Mouse (Mus musculus): ENCODE measurements around the gene Plekhj1. TPM values are rescaled to one million over a fixed set of nuclear protein-coding genes. Genes with fewer than 3 reads are reported as not detected.

Gene Plekhj1
- polyA plus RNA-seq, 1 experiment from 2014 or later = 118 TPM

- H3K27ac ChIP-seq = no peak overlapping the region
- peaks cover 87% of the 10 kb centered on the region for H3K36me3 ChIP-seq
- H3K4me1 ChIP-seq = no peaks in the 10 kb centered on the region
- H3K9ac ChIP-seq = no peak overlapping the region
- no peak for ATAC-seq (ENCODE audit: insufficient read depth, low FRiP score, low read depth)
- H3K27me3 ChIP-seq (replicated peaks) = no peaks in the 10 kb centered on the region
- no peak overlapping the region for H3K4me2 ChIP-seq
- WGBS = 92% methylated on average over 11 of the region's 11 CpGs
- no peak overlapping the region for H3K4me3 ChIP-seq (replicated peaks)
- H3K9me3 ChIP-seq = no peaks in the 10 kb centered on the region
Observed at GRCm38 (mm10) chr10:80785963-80786362, 12.5 kb downstream of the Plekhj1 start.

GRCm38 (mm10) chr10:80784871-80785270 is 13.6 kb downstream of the Plekhj1 start:
- H3K27ac ChIP-seq = no peak overlapping the region
- no peaks in the 10 kb centered on the region for H3K27me3 ChIP-seq (replicated peaks)
- no peak for ATAC-seq (ENCODE audit: insufficient read depth, low FRiP score, low read depth)
- H3K4me3 ChIP-seq (replicated peaks) = no peak overlapping the region
- H3K4me2 ChIP-seq = no peak overlapping the region
- H3K9me3 ChIP-seq = no peaks in the 10 kb centered on the region
- H3K9ac ChIP-seq = no peak overlapping the region
- 87% methylated on average over 12 of the region's 12 CpGs for WGBS
- H3K4me1 ChIP-seq = no peaks in the 10 kb centered on the region
- H3K36me3 ChIP-seq = peaks cover 80% of the 10 kb centered on the region

- H3K27me3 ChIP-seq (replicated peaks) = no peaks in the 10 kb centered on the region
- H3K9ac ChIP-seq = no peak overlapping the region
- no peak overlapping the region for H3K4me2 ChIP-seq
- no peak overlapping the region for H3K4me3 ChIP-seq (replicated peaks)
- no peak overlapping the region for H3K27ac ChIP-seq
- 98% methylated on average over 2 of the region's 2 CpGs for WGBS
- ATAC-seq (ENCODE audit: insufficient read depth, low FRiP score, low read depth) = no peak
- H3K4me1 ChIP-seq = no peaks in the 10 kb centered on the region
- H3K36me3 ChIP-seq = peaks cover 76% of the 10 kb centered on the region
- no peaks in the 10 kb centered on the region for H3K9me3 ChIP-seq
Observed at GRCm38 (mm10) chr10:80784302-80784701, 14.1 kb downstream of the Plekhj1 start.

GRCm38 (mm10) chr10:80779565-80779964 is 18.9 kb downstream of the Plekhj1 start:
- H3K36me3 ChIP-seq = peaks cover 67% of the 10 kb centered on the region
- H3K9me3 ChIP-seq = no peaks in the 10 kb centered on the region
- H3K27me3 ChIP-seq (replicated peaks) = no peaks in the 10 kb centered on the region
- H3K9ac ChIP-seq = no peak overlapping the region
- H3K4me2 ChIP-seq = no peak overlapping the region
- no peak for ATAC-seq (ENCODE audit: insufficient read depth, low FRiP score, low read depth)
- no peak overlapping the region for H3K27ac ChIP-seq
- H3K4me3 ChIP-seq (replicated peaks) = no peak overlapping the region
- no peaks in the 10 kb centered on the region for H3K4me1 ChIP-seq

GRCm38 (mm10) chr10:80777123-80777522 is 21.3 kb downstream of the Plekhj1 start:
- no peak for ATAC-seq (ENCODE audit: insufficient read depth, low FRiP score, low read depth)
- H3K36me3 ChIP-seq = peaks cover 61% of the 10 kb centered on the region
- 92% methylated on average over 5 of the region's 5 CpGs for WGBS

GRCm38 (mm10) chr10:80776358-80776869 is 22.0 kb downstream of the Plekhj1 start:
- Histone ChIP-seq H3K27me3 (replicated peaks) (no peaks in the 10 kb centered on the region), H3K36me3 (peaks cover 61% of the 10 kb centered on the region), H3K4me2 (no peak overlapping the region), H3K4me1 (peaks cover 6% of the 10 kb centered on the region; the same call in 1 of the 2 replicates), H3K9ac (no peak overlapping the region), H3K9me3 (no peaks in the 10 kb centered on the region), H3K4me3 (replicated peaks) (no peak overlapping the region), H3K27ac (peak overlapping the region; percentile 21; the same call in 1 of the 2 replicates)
- 85% methylated on average over 6 of the region's 6 CpGs for WGBS
- ATAC-seq (ENCODE audit: insufficient read depth, low FRiP score, low read depth) = no peak

More at GRCm38 (mm10) chr10:80777123-80777522, 21.3 kb downstream of the Plekhj1 start:
- H3K9me3 ChIP-seq = no peaks in the 10 kb centered on the region
- no peak overlapping the region for H3K9ac ChIP-seq
- H3K4me1 ChIP-seq = peaks cover 6% of the 10 kb centered on the region; the same call in 1 of the 2 replicates
- H3K4me2 ChIP-seq = no peak overlapping the region
- no peaks in the 10 kb centered on the region for H3K27me3 ChIP-seq (replicated peaks)
- H3K27ac ChIP-seq = no peak overlapping the region
- H3K4me3 ChIP-seq (replicated peaks) = no peak overlapping the region

GRCm38 (mm10) chr10:80775731-80776130 is 22.7 kb downstream of the Plekhj1 start:
- Histone ChIP-seq H3K4me2 (no peak overlapping the region), H3K4me1 (peaks cover 6% of the 10 kb centered on the region; the same call in 1 of the 2 replicates), H3K36me3 (peaks cover 59% of the 10 kb centered on the region), H3K27ac (peak overlapping the region; percentile 9; the same call in 1 of the 2 replicates), H3K9me3 (no peaks in the 10 kb centered on the region), H3K9ac (no peak overlapping the region), H3K4me3 (replicated peaks) (no peak overlapping the region), H3K27me3 (replicated peaks) (no peaks in the 10 kb centered on the region)
- WGBS = 88% methylated on average over 4 of the region's 4 CpGs
- ATAC-seq (ENCODE audit: insufficient read depth, low FRiP score, low read depth) = no peak

GRCm38 (mm10) chr10:80774981-80775380 is 23.4 kb downstream of the Plekhj1 start:
- peaks cover 59% of the 10 kb centered on the region for H3K36me3 ChIP-seq
- H3K9me3 ChIP-seq = no peaks in the 10 kb centered on the region
- H3K4me3 ChIP-seq (replicated peaks) = no peak overlapping the region
- no peaks in the 10 kb centered on the region for H3K27me3 ChIP-seq (replicated peaks)
- no peak overlapping the region for H3K4me2 ChIP-seq
- H3K4me1 ChIP-seq = peaks cover 6% of the 10 kb centered on the region; the same call in 1 of the 2 replicates
- 92% methylated on average over 4 of the region's 4 CpGs for WGBS
- H3K27ac ChIP-seq = peak overlapping the region; percentile 54
- ATAC-seq (ENCODE audit: insufficient read depth, low FRiP score, low read depth) = no peak
- H3K9ac ChIP-seq = no peak overlapping the region

- H3K27me3 ChIP-seq (replicated peaks) = no peaks in the 10 kb centered on the region
- peaks cover 63% of the 10 kb centered on the region for H3K36me3 ChIP-seq
- no peak overlapping the region for H3K4me2 ChIP-seq
- 45% methylated on average over 2 of the region's 2 CpGs for WGBS
- ATAC-seq (ENCODE audit: insufficient read depth, low FRiP score, low read depth) = peak; percentile 75
- no peak overlapping the region for H3K4me3 ChIP-seq (replicated peaks)
- H3K4me1 ChIP-seq = peaks cover 6% of the 10 kb centered on the region; the same call in 1 of the 2 replicates
- H3K9ac ChIP-seq = no peak overlapping the region
- H3K27ac ChIP-seq = peak overlapping the region; percentile 54
- no peaks in the 10 kb centered on the region for H3K9me3 ChIP-seq
Observed at GRCm38 (mm10) chr10:80774549-80774948, 23.9 kb downstream of the Plekhj1 start.

- H3K4me1 ChIP-seq = peaks cover 6% of the 10 kb centered on the region; the same call in 1 of the 2 replicates
- H3K9ac ChIP-seq = no peak overlapping the region
- 78% methylated on average over 5 of the region's 5 CpGs for WGBS
- no peak overlapping the region for H3K4me2 ChIP-seq
- no peaks in the 10 kb centered on the region for H3K9me3 ChIP-seq
- H3K36me3 ChIP-seq = peaks cover 66% of the 10 kb centered on the region
- H3K4me3 ChIP-seq (replicated peaks) = no peak overlapping the region
- ATAC-seq (ENCODE audit: insufficient read depth, low FRiP score, low read depth) = no peak
- no peaks in the 10 kb centered on the region for H3K27me3 ChIP-seq (replicated peaks)
- peak overlapping the region; percentile 54 for H3K27ac ChIP-seq
Observed at GRCm38 (mm10) chr10:80773816-80774215, 24.6 kb downstream of the Plekhj1 start.

- Histone ChIP-seq H3K4me1 (no peaks in the 10 kb centered on the region; the same call in 1 of the 2 replicates), H3K9me3 (no peaks in the 10 kb centered on the region), H3K36me3 (peaks cover 53% of the 10 kb centered on the region), H3K27ac (no peak overlapping the region), H3K27me3 (replicated peaks) (no peaks in the 10 kb centered on the region), H3K4me3 (replicated peaks) (no peak overlapping the region), H3K4me2 (no peak overlapping the region), H3K9ac (no peak overlapping the region)
- ATAC-seq (ENCODE audit: insufficient read depth, low FRiP score, low read depth) = no peak
- 86% methylated on average over 6 of the region's 6 CpGs for WGBS
Observed at GRCm38 (mm10) chr10:80768365-80768764, 30.1 kb downstream of the Plekhj1 start.

GRCm38 (mm10) chr10:80766161-80766815 is 32.1 kb downstream of the Plekhj1 start:
- H3K36me3 ChIP-seq = peaks cover 34% of the 10 kb centered on the region
- H3K4me3 ChIP-seq (replicated peaks) = no peak overlapping the region
- no peaks in the 10 kb centered on the region for H3K9me3 ChIP-seq
- peak overlapping the region; percentile 44; the same call in 1 of the 2 replicates for H3K27ac ChIP-seq
- H3K4me2 ChIP-seq = no peak overlapping the region
- 51% methylated on average over 10 of the region's 10 CpGs for WGBS
- ATAC-seq (ENCODE audit: insufficient read depth, low FRiP score, low read depth) = peak; percentile 53
- peaks cover 5% of the 10 kb centered on the region; the same call in 1 of the 2 replicates for H3K4me1 ChIP-seq
- no peak overlapping the region for H3K9ac ChIP-seq
- H3K27me3 ChIP-seq (replicated peaks) = no peaks in the 10 kb centered on the region

Data from stomach, embryonic 15.5 days (tissue).